Mouse (Mus musculus): ENCODE results near the gene Cntfr.
"Not testable (repeated sequence)": the region's sequence is repeated elsewhere in the genome, so short reads cannot be mapped to it uniquely, and the experiment has no call there.

Cntfr gene

GRCm38 (mm10) chr4:41710229-41710628 is 13.3 kb upstream of the Cntfr start:
- no peak for DNase-seq (ENCODE audit: low spot score in 2 of 2)

GRCm38 (mm10) chr4:41708192-41708745 is 11.4 kb upstream of the Cntfr start:
- DNase-seq (ENCODE audit: low spot score in 2 of 2), result peak in 1 of 2 experiments; percentile 41

GRCm38 (mm10) chr4:41707011-41707535 is 10.2 kb upstream of the Cntfr start:
- peak; percentile 83 to 86 for DNase-seq (ENCODE audit: low spot score in 2 of 2)

- peak in 1 of 2 experiments; percentile 62 for DNase-seq (ENCODE audit: low spot score in 2 of 2)
Measured at GRCm38 (mm10) chr4:41705922-41706754, 9.2 kb upstream of the Cntfr start.

DNA sequence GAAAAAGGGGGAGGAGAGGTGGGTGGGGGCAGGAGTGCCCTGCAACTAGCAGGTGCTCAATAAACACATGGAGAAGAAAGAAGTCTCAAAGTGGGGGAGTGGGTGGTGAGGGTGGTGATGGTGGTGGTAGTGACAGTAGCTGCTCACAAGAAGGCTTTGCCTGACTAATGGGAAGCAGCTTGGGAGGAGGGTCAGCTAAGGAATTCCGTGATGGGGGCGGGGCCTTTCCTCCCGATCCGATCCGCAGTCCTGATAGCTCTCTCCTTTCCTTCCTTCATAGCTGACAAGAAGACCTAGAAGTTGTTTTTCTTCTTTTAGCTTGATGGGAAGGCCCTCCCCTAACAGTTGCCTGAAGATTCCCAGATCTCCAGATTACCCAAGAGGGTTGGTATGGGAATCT is 7.8 kb upstream of the Cntfr start:
- no peak for DNase-seq (ENCODE audit: low spot score in 2 of 2)

DNA sequence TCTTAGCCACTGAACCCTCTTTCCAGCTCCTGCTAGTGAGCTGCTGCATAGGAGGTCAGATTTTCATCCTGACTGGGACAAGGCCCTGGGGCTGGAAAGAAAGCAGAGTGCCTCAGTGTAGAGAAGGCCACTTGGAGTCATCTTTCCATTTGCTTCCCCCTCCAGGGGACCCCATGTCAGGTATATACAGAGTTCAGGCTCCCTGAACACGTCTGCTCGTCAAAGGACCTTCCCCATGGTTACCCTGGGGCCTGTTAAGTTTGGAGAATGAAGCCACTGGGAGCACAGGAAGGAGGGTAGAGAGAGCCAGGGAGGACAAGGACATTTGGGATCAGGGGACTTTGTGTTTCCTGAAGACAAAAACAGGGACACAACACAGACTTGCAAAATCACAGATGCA is 5.3 kb upstream of the Cntfr start:
- not testable (repeated sequence) for DNase-seq (ENCODE audit: low spot score in 2 of 2)

GRCm38 (mm10) chr4:41700224-41700623 is 3.3 kb upstream of the Cntfr start:
- DNase-seq (ENCODE audit: low spot score in 2 of 2), result not testable (repeated sequence)

- not testable (repeated sequence) for DNase-seq (ENCODE audit: low spot score in 2 of 2)
Measured at GRCm38 (mm10) chr4:41699783-41700182, 2.9 kb upstream of the Cntfr start, which contains the start of gene Il11ra1. Gene Il11ra1 (plus strand): TSS chr4:41699989.

DNA sequence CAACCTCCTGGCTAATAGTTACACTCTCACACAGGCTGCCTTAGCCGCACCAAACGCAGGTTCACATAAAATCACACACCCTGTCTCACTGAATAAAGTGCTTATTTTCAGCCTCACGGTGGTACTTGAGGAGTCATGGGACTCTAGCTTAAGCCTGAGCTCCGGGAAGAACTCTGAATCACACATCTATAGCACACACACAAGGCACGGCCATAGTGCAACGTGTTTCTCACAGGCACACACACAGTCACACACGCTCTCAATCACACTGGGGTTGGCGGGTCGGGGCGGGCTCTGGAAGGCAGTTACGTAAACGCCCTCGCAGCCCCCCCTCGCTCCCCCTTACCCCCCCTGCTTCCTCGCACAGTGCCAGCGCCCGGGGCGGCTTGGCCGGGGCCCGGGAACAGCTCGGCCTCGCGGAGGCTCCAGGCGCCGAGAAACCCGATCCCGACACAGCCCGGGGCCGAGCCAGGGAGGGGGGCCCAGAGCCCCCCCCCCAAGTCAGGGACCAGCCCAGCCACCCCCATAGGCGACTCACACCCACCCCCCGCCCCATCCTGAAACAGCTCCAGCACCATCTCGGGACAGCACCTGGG is 1.6 kb upstream of the Cntfr start:
- peak in 1 of 2 experiments; percentile 38 for DNase-seq (ENCODE audit: low spot score in 2 of 2)

DNA sequence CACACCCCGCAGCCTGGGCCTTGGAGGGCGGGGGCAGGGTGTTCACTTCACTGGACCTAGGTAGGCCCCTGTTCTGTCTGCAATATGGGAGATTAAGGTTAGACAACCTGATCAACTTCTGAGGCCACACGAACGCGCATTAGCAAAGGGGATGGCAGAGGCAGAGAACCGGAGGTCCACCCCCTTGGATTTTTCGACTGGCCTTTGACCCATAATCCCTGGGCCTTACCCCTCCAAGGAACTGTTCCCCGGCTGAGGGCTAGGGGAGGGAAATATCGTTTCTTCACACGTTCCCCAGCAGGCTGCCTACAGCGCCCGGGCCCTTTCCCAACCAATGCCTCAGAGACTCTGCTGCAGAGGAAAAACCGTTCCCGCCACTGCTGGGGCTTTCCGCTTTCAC is 437 bp downstream of the Cntfr start:
- DNase-seq (ENCODE audit: low spot score in 2 of 2), result not testable (repeated sequence)

- not testable (repeated sequence) for DNase-seq (ENCODE audit: low spot score in 2 of 2)
Measured at GRCm38 (mm10) chr4:41695800-41696199, 1.1 kb downstream of the Cntfr start.

- not testable (repeated sequence) for DNase-seq (ENCODE audit: low spot score in 2 of 2)
Measured at GRCm38 (mm10) chr4:41693511-41693910, 3.4 kb downstream of the Cntfr start.

GRCm38 (mm10) chr4:41690014-41690413 is 6.9 kb downstream of the Cntfr start:
- not testable (repeated sequence) for DNase-seq (ENCODE audit: low spot score in 2 of 2)

DNA sequence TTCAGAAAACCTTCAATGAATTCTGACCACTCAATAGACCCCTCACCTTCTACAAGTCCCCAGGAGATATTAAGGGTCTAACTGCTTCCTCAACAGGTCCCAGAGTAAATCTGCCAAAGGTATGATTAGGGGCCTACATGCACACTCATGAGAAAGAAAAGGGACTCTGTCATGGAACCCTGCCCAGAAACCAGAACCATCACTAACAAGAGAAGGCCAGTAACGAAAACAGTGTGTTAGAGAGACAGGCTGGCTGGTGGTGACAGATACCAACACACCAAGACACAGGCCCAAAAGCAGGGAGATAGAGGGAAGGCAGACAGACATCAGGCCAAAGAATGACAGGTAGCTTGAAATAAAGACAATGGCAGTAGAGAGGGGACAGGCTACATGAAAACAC is 8.3 kb downstream of the Cntfr start:
- not testable (repeated sequence) for DNase-seq (ENCODE audit: low spot score in 2 of 2)

DNA sequence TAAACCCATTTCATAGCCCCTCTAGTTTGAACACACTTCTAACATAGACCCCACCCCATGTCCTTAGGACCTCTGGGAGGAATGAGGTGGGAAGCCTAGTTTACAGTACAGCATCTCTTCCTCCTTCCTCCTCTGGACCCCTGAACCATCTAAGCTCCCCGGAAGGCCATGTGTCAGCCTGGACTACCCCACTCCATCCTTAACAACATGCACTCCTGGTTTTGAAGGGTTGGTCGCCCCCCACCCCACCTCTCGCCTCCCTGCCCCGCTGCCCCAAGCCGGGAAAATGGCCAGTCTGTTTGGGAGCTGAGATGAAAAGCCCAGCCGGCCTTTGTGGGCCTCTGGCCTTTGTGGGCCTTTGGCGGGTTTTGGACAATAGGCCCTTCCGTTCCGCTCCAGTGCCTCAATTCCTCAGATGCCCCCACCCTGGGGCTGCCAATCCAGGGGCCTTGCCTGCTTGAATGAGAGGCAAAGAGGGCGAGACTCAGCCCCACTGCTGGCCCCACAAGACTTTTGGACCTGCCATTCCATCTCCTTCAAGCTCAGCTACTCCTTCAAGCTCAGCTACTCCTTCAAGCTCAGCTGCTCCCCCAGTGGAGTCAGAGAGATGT is 10.9 kb downstream of the Cntfr start:
- DNase-seq (ENCODE audit: low spot score in 2 of 2), result not testable (repeated sequence)

DNA sequence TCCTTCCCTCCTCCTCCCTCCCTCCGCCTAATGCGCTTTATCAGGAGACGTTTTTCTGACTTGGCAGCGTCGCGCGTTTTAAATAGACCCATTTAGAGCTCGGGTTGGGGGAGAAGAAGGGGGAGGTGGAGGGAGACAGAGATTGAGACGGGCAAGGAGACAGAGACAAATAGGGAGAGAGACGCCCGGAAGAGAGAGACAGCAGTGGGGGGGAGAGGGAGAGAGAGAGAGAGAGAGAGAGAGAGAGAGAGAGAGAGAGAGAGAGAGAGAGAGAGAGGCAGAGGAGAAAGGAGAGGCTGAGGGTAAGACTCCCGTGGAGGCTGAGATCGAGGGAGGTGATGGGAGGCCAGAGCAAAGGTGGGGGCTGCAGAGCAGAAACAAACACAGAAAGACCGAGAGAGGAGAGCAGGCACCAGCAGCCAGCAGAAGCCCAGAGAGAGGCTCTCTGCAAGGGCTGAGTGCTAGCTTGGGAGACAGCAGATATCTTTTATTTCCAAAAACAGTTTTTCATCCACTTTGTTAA is 11.9 kb downstream of the Cntfr start:
- DNase-seq (ENCODE audit: low spot score in 2 of 2), result not testable (repeated sequence)

DNA sequence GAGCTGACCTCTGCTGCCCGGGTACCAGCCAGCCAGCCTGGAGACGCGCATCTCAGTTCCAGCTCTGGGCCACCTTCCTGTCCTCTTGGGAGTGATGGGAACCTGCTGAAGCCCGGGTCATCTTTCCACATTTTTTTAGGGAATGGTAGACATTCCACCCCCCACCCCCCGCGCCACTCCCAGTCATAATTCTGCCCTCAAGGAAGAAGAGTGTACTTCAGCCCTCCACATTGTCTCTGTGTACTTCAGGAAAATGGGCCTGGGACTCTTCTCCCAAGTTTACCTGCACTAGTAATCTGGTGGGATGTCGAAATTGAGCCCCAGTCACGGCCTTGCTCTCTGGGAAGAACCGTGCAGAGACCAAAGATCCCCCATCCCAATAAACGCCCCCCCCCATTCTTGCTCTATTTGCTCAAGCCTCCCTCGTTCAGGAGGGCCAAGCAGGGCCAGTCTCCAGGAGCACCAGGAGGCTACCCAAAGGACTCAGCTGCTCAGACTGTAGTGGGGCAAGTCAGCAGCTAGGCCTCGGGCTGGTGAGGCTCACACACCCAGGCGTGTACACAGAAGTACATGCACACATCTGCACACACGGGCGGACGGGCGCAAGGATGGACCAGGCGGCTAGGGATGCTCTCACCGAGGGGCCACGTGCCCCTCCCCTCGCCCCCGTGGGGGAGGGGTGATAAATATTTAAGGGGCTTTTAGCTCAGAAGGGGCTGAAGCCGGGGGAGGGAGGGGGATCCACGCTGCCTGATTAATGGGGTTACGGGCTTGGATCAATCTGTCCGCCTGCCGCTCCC is 12.6 kb downstream of the Cntfr start:
- not testable (repeated sequence) for DNase-seq (ENCODE audit: low spot score in 2 of 2)

DNA sequence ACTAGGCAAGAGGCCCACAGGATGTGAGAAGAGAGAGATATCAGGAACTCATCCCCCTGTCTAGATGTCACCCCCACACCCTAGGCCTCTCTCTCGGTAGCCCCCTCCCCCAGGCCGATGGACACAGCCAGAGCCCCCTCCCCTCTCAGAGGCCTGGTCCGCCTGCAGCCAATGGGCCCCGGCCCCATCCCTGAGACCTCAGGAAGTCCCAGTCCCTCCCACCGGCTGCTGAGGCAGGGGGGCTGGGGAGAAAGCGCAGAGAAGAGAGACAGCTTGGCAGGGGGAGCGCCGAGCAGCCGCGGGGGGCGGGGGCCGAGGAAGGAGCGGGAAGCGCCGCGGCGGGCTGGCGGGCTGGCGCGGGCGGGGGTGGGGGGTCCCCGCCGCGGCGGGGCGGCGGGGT is 13.6 kb downstream of the Cntfr start:
- peak in 1 of 2 experiments; percentile 67 for DNase-seq (ENCODE audit: low spot score in 2 of 2)

DNA sequence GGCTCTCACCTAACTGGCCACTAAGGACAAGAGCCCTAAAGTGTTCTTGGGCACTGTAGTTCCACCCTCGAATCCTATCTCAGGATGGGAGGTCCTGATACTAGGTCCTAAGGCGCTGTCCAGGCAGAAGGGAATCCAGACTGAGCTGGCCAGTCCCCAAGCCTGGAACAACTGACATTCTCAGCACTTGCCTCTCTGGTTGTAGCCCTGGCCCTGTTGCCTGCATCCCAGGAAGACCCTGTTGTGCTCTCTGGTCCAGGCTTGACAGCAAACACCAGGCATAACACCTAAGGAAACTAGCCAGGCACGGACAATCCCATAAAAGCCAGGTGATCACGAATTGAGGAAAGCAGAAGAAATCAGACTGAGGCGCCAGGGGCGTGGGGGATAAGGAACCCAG is 14.1 kb downstream of the Cntfr start:
- DNase-seq (ENCODE audit: low spot score in 2 of 2), result no peak

- peak in 1 of 2 experiments; percentile 68 for DNase-seq (ENCODE audit: low spot score in 2 of 2)
Measured at GRCm38 (mm10) chr4:41681947-41682346, 14.9 kb downstream of the Cntfr start.

DNA sequence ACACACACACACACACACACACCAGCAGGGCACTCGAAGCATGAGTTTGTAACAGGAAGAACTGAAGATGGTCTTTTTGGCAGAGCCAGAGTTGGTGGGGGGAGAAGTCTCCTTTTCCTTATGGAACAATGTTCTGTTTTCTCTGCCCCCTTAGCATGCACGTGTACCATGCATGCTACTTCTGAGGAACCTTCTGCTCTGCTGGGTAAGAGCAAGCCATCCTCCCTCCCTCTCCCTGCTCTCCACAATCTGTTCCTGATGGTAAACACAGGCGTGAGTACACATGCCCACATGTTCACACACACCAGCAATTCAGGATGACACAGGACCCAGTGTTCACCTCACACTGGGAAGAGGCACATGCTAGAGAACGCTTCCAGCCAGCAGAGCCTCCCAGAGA is 15.7 kb downstream of the Cntfr start:
- DNase-seq (ENCODE audit: low spot score in 2 of 2), result peak in 1 of 2 experiments; percentile 74

Data from right cerebral cortex, postnatal 10 days (tissue).